Mouse (Mus musculus) A20 (cell line): ENCODE data around the gene Chmp3.

Experiments used
- DNase-seq: peaks from one replicate; pipeline ENCODE4 v3.0.0-alpha.2; 2011; ENCODE audit warnings: low read depth, low spot score

The Chmp3 gene

GRCm38 (mm10) chr6:71543686-71544499 lies at the start of gene Chmp3:
Gene Chmp3 (plus strand): TSS chr6:71543797.
- peak; percentile 92 for DNase-seq

GRCm38 (mm10) chr6:71494341-71495020 lies 49.1 kb upstream of the Chmp3 start:
- DNase-seq: peak; percentile 52

GRCm38 (mm10) chr6:71500575-71500974 lies 43.0 kb upstream of the Chmp3 start:
- no peak for DNase-seq

GRCm38 (mm10) chr6:71503001-71503400 lies 40.6 kb upstream of the Chmp3 start:
- no peak for DNase-seq

- no peak for DNase-seq
Observed at GRCm38 (mm10) chr6:71503670-71504069, 39.9 kb upstream of the Chmp3 start.

GRCm38 (mm10) chr6:71504091-71504490 lies 39.5 kb upstream of the Chmp3 start:
- no peak for DNase-seq

GRCm38 (mm10) chr6:71505671-71506070 lies 37.9 kb upstream of the Chmp3 start:
- DNase-seq: no peak

GRCm38 (mm10) chr6:71519476-71519875 lies 24.1 kb upstream of the Chmp3 start:
- no peak for DNase-seq

- DNase-seq: no peak
Observed at GRCm38 (mm10) chr6:71525556-71525955, 18.0 kb upstream of the Chmp3 start.

GRCm38 (mm10) chr6:71527056-71527455 lies 16.5 kb upstream of the Chmp3 start:
- no peak for DNase-seq

- DNase-seq: no peak
Observed at GRCm38 (mm10) chr6:71527826-71528225, 15.8 kb upstream of the Chmp3 start.

- no peak for DNase-seq
Observed at GRCm38 (mm10) chr6:71530176-71530575, 13.4 kb upstream of the Chmp3 start.

GRCm38 (mm10) chr6:71537286-71537685 lies 6.3 kb upstream of the Chmp3 start:
- DNase-seq: no peak

- DNase-seq: no peak
Observed at GRCm38 (mm10) chr6:71555507-71555951, 11.9 kb downstream of the Chmp3 start.

- no peak for DNase-seq
Observed at GRCm38 (mm10) chr6:71556826-71557225, 13.2 kb downstream of the Chmp3 start.

- DNase-seq: no peak
Observed at GRCm38 (mm10) chr6:71568616-71569015, 25.0 kb downstream of the Chmp3 start.

- no peak for DNase-seq
Observed at GRCm38 (mm10) chr6:71569025-71569424, 25.4 kb downstream of the Chmp3 start.

GRCm38 (mm10) chr6:71575359-71575758 lies 31.8 kb downstream of the Chmp3 start:
- no peak for DNase-seq

GRCm38 (mm10) chr6:71579478-71579877 lies 35.9 kb downstream of the Chmp3 start:
- DNase-seq: no peak

- DNase-seq: no peak
Observed at GRCm38 (mm10) chr6:71583198-71583597, 39.6 kb downstream of the Chmp3 start.

GRCm38 (mm10) chr6:71589401-71589800 lies 45.8 kb downstream of the Chmp3 start:
- DNase-seq: no peak

GRCm38 (mm10) chr6:71590154-71590553 lies 46.6 kb downstream of the Chmp3 start:
- no peak for DNase-seq

- no peak for DNase-seq
Observed at GRCm38 (mm10) chr6:71607756-71608155, 64.2 kb downstream of the Chmp3 start.
